Mouse (Mus musculus): ENCODE results near the gene Rab27a. TPM values are rescaled to one million over a fixed set of nuclear protein-coding genes. Genes with fewer than 3 reads are reported as not detected.

Gene Rab27a
- polyA plus RNA-seq (2014; fragmentation: Illumina TruSeq; extraction: RNeasy Lipid Tissue Mini Kit (QIAGEN cat#74804); ENCODE audit: low read depth, low replicate concordance), result 39.6 TPM

DNA sequence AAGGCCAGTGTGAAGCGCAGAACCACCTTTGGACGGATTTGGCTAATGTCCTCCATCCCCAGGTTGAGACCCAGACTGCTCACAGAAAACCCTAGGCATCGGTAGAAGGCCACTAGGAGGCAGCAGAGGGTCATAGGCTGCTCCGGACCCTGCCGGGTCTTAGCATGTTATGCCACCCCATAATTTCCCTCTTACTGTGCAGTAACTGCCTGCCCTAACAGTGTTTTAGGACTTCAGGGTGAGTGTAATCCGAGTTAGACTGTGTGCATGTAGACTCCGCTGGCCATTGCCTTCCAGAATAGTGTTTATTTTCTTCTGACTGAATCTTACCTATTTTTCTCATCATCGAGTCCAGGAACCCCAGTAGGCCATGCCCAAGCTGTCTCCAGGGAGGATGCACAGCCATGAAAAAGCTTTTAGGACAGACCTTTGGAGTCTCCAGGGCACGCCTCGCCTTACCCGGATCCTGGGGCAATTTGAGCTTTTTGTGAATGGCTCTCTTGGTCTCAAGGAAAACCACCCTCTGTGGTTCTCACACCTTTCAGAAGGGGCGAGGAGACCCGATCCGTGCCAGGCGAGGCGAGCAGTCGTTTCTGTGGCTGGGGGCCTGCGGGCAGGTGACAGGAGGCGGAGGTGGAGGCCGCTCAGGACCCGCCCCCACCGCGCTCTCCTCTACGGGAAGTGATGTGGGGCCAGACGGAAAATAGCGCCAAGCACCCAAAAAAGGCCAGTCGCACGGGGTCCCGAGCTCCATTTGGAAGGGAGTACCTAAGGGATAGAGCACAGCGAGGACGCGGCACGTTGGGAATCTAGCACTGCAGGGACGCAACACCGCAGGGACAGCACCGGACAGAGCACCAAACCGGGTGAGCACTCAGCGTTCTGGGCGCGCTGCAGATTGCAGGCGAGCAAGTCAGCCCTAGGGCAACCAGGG lies at the start of gene Rab27a:
TSS of gene Rab27a (plus strand) at position 709 of the 934 bp plus-strand sequence.

DNA sequence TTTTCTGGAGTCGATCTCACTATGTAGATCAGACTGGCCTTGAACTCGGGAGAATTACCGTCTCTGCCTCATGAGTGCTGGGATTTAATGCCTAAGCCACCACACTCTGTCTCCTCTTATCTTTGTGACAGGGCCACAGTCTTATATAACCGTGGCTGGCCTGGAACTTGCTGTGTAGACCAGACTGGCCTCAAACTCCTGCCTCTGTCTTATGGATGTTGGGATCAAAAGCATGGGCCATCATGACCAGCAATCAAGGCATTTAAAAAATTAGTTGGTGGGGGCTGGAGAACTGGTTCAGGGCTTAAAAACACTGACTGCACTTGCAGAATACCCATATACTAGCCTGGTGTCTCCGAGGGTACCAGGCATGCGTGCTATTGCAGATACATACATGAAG lies 4.6 kb upstream of the Rab27a start, which contains the start of gene Pigb:
TSS of gene Pigb (minus strand) at position 299 of the 400 bp plus-strand sequence.

DNA sequence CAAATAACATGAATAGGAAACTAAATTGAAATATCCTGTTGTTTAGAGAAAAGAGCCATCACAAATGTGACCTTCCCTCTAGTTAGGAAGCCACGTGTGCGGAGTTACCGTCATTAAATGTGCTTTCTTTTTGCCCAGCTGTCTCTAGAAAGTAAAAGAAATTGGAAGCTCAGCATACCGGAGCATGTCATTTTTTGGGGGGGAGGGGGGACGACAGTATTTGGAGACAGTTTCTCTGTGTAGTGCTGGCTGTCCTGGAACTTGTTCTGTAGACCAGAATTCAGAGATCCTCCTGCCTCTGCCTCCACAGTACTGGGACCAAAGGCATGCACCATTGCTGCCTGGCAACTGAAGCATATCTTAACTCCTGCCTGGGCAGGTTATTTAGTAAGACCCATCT lies 56.9 kb downstream of the Rab27a start, which contains the start of gene Khdc3:
TSS of gene Khdc3 (plus strand) at position 301 of the 400 bp plus-strand sequence.

DNA sequence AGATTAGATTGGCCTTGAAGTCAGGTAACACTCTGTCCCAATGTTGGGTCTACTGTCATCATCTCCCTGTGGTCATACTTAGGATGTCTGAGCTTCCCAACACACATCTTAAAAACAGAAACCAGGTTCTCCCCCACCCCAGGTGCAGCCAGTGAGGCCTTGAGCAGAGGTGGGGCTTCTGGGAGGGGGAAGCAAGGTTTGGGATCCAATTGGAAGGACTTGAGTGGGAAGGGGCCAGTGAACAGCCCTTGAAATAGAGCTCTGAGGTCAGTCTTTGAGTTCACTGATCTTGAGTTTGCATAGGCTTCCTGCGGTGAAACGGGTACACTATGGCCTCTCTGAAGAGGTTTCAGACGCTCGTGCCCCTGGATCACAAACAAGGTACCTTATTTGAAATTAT lies 57.5 kb downstream of the Rab27a start, which contains the start of gene Gm20509:
TSS of gene Gm20509 (plus strand) at position 290 of the 400 bp plus-strand sequence.

DNA sequence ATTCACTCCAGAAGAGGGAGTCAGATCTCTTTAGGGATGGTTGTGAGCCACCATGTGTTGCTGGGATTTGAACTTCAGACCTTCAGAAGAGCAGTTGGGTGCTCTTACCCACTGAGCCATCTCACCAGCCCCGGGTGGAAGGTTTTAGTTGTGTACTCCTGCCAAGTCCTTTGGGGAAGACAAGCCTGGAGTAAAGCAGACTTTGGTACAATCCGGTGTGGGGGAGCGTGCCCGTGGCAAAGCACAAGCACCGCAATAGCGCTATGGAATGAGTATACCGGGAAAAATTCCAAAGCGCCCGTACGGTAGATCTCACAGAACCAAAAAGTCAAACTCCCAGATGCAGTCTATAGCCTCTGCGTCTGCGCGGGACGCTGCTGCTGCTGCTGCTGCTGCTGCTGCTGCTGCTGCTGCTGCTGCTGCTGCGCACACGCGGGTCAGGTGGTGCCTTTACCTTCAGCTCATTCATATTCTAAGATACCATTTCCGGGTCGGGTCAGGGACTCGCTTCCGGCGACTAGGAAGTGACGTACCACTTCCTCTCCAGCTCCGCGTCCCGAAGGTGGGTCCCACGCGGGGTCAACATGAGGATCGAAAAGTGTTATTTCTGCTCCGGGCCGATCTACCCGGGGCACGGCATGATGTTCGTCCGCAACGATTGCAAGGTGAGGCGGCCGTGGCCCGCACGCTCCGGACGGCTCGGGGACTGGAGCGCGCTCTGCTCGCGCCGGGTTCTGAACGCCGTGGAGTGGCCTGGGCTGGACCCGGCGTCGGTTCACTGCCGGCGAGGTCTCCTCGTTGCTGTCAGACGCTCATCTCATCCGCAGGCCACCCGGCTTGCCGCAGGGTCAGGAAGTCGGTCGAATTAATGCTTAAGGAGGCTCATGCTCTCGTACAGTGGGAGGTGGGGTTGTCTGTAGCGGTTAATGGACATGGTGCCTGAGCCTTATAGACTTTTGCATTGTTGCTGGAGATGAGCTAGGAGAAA lies 68.6 kb downstream of the Rab27a start, which contains the start of gene Rsl24d1:
TSS of gene Rsl24d1 (plus strand) at position 508 of the 988 bp plus-strand sequence.

Other genes with a start within 250 kb of the Rab27a start
- gene Prtg, start 238.0 kb upstream of the Rab27a start, polyA plus RNA-seq (2014; fragmentation: Illumina TruSeq; extraction: RNeasy Lipid Tissue Mini Kit (QIAGEN cat#74804); ENCODE audit: low read depth, low replicate concordance), result 0.17 TPM
- gene Pygo1, start 119.2 kb upstream of the Rab27a start, polyA plus RNA-seq (2014; fragmentation: Illumina TruSeq; extraction: RNeasy Lipid Tissue Mini Kit (QIAGEN cat#74804); ENCODE audit: low read depth, low replicate concordance), result 11.5 TPM
- gene Dyx1c1, start 86.1 kb upstream of the Rab27a start, polyA plus RNA-seq (2014; fragmentation: Illumina TruSeq; extraction: RNeasy Lipid Tissue Mini Kit (QIAGEN cat#74804); ENCODE audit: low read depth, low replicate concordance), result 4.0 TPM
- gene Gm44503, start 86.0 kb upstream of the Rab27a start, polyA plus RNA-seq (2014; fragmentation: Illumina TruSeq; extraction: RNeasy Lipid Tissue Mini Kit (QIAGEN cat#74804); ENCODE audit: low read depth, low replicate concordance), result 1.0 TPM
- gene Ccpg1os, start 59.5 kb upstream of the Rab27a start, polyA plus RNA-seq (2014; fragmentation: Illumina TruSeq; extraction: RNeasy Lipid Tissue Mini Kit (QIAGEN cat#74804); ENCODE audit: low read depth, low replicate concordance), result 20.4 TPM
- 313 TPM for gene Ccpg1, start 59.4 kb upstream of the Rab27a start, polyA plus RNA-seq (2014; fragmentation: Illumina TruSeq; extraction: RNeasy Lipid Tissue Mini Kit (QIAGEN cat#74804); ENCODE audit: low read depth, low replicate concordance)
- 14.2 TPM for gene Pigb, start 4.5 kb upstream of the Rab27a start, polyA plus RNA-seq (2014; fragmentation: Illumina TruSeq; extraction: RNeasy Lipid Tissue Mini Kit (QIAGEN cat#74804); ENCODE audit: low read depth, low replicate concordance)
- not detected for gene Khdc3, start 57.0 kb downstream of the Rab27a start, polyA plus RNA-seq (2014; fragmentation: Illumina TruSeq; extraction: RNeasy Lipid Tissue Mini Kit (QIAGEN cat#74804); ENCODE audit: low read depth, low replicate concordance)
- not detected for gene Gm20509, start 57.6 kb downstream of the Rab27a start, polyA plus RNA-seq (2014; fragmentation: Illumina TruSeq; extraction: RNeasy Lipid Tissue Mini Kit (QIAGEN cat#74804); ENCODE audit: low read depth, low replicate concordance)
- 82.2 TPM for gene Rsl24d1, start 68.6 kb downstream of the Rab27a start, polyA plus RNA-seq (2014; fragmentation: Illumina TruSeq; extraction: RNeasy Lipid Tissue Mini Kit (QIAGEN cat#74804); ENCODE audit: low read depth, low replicate concordance)

Measured in adrenal gland, adult 10 weeks (tissue).